Mouse (Mus musculus): ENCODE results near the gene Tsen54.

Gene Tsen54

GRCm38 (mm10) chr11:115811381-115812093 is 3.0 kb upstream of the Tsen54 start:
- Histone ChIP-seq H3K36me3 (ENCODE audit: control insufficient read depth, insufficient read depth, low read length, poor library complexity, severe bottlenecking) (no peaks in the 10 kb centered on the region), H3K27me3 (ENCODE audit: control insufficient read depth, insufficient read depth, low read length, poor library complexity, severe bottlenecking) (no peaks in the 10 kb centered on the region)
- DNase-seq (ENCODE audit: low read depth, low spot score) = no peak

- Histone ChIP-seq H3K36me3 (ENCODE audit: control insufficient read depth, insufficient read depth, low read length, poor library complexity, severe bottlenecking) (no peaks in the 10 kb centered on the region), H3K27me3 (ENCODE audit: control insufficient read depth, insufficient read depth, low read length, poor library complexity, severe bottlenecking) (no peaks in the 10 kb centered on the region)
- no peak for DNase-seq (ENCODE audit: low read depth, low spot score)
Observed at GRCm38 (mm10) chr11:115812095-115812494, 2.4 kb upstream of the Tsen54 start.

GRCm38 (mm10) chr11:115812533-115813420 is 1.7 kb upstream of the Tsen54 start:
- peak; percentile 16 for DNase-seq (ENCODE audit: low read depth, low spot score)
- no peaks in the 10 kb centered on the region for H3K27me3 ChIP-seq (ENCODE audit: control insufficient read depth, insufficient read depth, low read length, poor library complexity, severe bottlenecking)
- H3K36me3 ChIP-seq (ENCODE audit: control insufficient read depth, insufficient read depth, low read length, poor library complexity, severe bottlenecking) = no peaks in the 10 kb centered on the region

- Histone ChIP-seq H3K36me3 (ENCODE audit: control insufficient read depth, insufficient read depth, low read length, poor library complexity, severe bottlenecking) (peaks cover 1% of the 10 kb centered on the region; the same call in 1 of the 2 replicates), H3K27me3 (ENCODE audit: control insufficient read depth, insufficient read depth, low read length, poor library complexity, severe bottlenecking) (no peaks in the 10 kb centered on the region)
- peak; percentile 98 for DNase-seq (ENCODE audit: low read depth, low spot score)
Observed at GRCm38 (mm10) chr11:115813507-115814296, 822 bp upstream of the Tsen54 start, which contains the start of gene Caskin2. Gene Caskin2, minus strand, starts transcription at chr11:115813639.

- Histone ChIP-seq H3K27me3 (ENCODE audit: control insufficient read depth, insufficient read depth, low read length, poor library complexity, severe bottlenecking) (no peaks in the 10 kb centered on the region), H3K36me3 (ENCODE audit: control insufficient read depth, insufficient read depth, low read length, poor library complexity, severe bottlenecking) (peaks cover 5% of the 10 kb centered on the region; the same call in 1 of the 2 replicates)
- no peak for DNase-seq (ENCODE audit: low read depth, low spot score)
Observed at GRCm38 (mm10) chr11:115817331-115817730, 2.8 kb downstream of the Tsen54 start.

GRCm38 (mm10) chr11:115819915-115820623 is 5.5 kb downstream of the Tsen54 start:
- DNase-seq (ENCODE audit: low read depth, low spot score) = no peak
- Histone ChIP-seq H3K27me3 (ENCODE audit: control insufficient read depth, insufficient read depth, low read length, poor library complexity, severe bottlenecking) (no peaks in the 10 kb centered on the region), H3K36me3 (ENCODE audit: control insufficient read depth, insufficient read depth, low read length, poor library complexity, severe bottlenecking) (peaks cover 5% of the 10 kb centered on the region; the same call in 1 of the 2 replicates)

GRCm38 (mm10) chr11:115821001-115821400 is 6.5 kb downstream of the Tsen54 start:
- DNase-seq (ENCODE audit: low read depth, low spot score) = no peak
- Histone ChIP-seq H3K36me3 (ENCODE audit: control insufficient read depth, insufficient read depth, low read length, poor library complexity, severe bottlenecking) (peaks cover 5% of the 10 kb centered on the region; the same call in 1 of the 2 replicates), H3K27me3 (ENCODE audit: control insufficient read depth, insufficient read depth, low read length, poor library complexity, severe bottlenecking) (no peaks in the 10 kb centered on the region)

- Histone ChIP-seq H3K36me3 (ENCODE audit: control insufficient read depth, insufficient read depth, low read length, poor library complexity, severe bottlenecking) (peaks cover 3% of the 10 kb centered on the region; the same call in 1 of the 2 replicates), H3K27me3 (ENCODE audit: control insufficient read depth, insufficient read depth, low read length, poor library complexity, severe bottlenecking) (no peaks in the 10 kb centered on the region)
- peak; percentile 88 for DNase-seq (ENCODE audit: low read depth, low spot score)
Observed at GRCm38 (mm10) chr11:115823774-115824740, 9.5 kb downstream of the Tsen54 start, which contains the start of gene Llgl2. Gene Llgl2, plus strand, starts transcription at chr11:115824049.

- no peaks in the 10 kb centered on the region for H3K27me3 ChIP-seq (ENCODE audit: control insufficient read depth, insufficient read depth, low read length, poor library complexity, severe bottlenecking)
- peaks cover 3% of the 10 kb centered on the region; the same call in 1 of the 2 replicates for H3K36me3 ChIP-seq (ENCODE audit: control insufficient read depth, insufficient read depth, low read length, poor library complexity, severe bottlenecking)
- no peak for DNase-seq (ENCODE audit: low read depth, low spot score)
Observed at GRCm38 (mm10) chr11:115824813-115825212, 10.3 kb downstream of the Tsen54 start.

- DNase-seq (ENCODE audit: low read depth, low spot score) = no peak
- no peaks in the 10 kb centered on the region; the same call in 1 of the 2 replicates for H3K36me3 ChIP-seq (ENCODE audit: control insufficient read depth, insufficient read depth, low read length, poor library complexity, severe bottlenecking)
- no peaks in the 10 kb centered on the region for H3K27me3 ChIP-seq (ENCODE audit: control insufficient read depth, insufficient read depth, low read length, poor library complexity, severe bottlenecking)
Observed at GRCm38 (mm10) chr11:115826487-115826886, 12.0 kb downstream of the Tsen54 start.

- H3K36me3 ChIP-seq (ENCODE audit: control insufficient read depth, insufficient read depth, low read length, poor library complexity, severe bottlenecking) = no peaks in the 10 kb centered on the region; the same call in 1 of the 2 replicates
- H3K27me3 ChIP-seq (ENCODE audit: control insufficient read depth, insufficient read depth, low read length, poor library complexity, severe bottlenecking) = no peaks in the 10 kb centered on the region
- DNase-seq (ENCODE audit: low read depth, low spot score) = no peak
Observed at GRCm38 (mm10) chr11:115827624-115828023, 13.1 kb downstream of the Tsen54 start.

- no peak for DNase-seq (ENCODE audit: low read depth, low spot score)
- H3K36me3 ChIP-seq (ENCODE audit: control insufficient read depth, insufficient read depth, low read length, poor library complexity, severe bottlenecking) = no peaks in the 10 kb centered on the region; the same call in 1 of the 2 replicates
- H3K27me3 ChIP-seq (ENCODE audit: control insufficient read depth, insufficient read depth, low read length, poor library complexity, severe bottlenecking) = no peaks in the 10 kb centered on the region
Observed at GRCm38 (mm10) chr11:115829036-115829435, 14.5 kb downstream of the Tsen54 start.

All from splenic B cell, adult 2 months (primary cell).